Mouse (Mus musculus): Measurements from ENCODE around the gene Slc2a5.

Slc2a5 gene

GRCm38 (mm10) chr4:150102822-150103221, 16.3 kb upstream of the Slc2a5 start:
- no peak for DNase-seq (ENCODE audit: low spot score in 2 of 2)

GRCm38 (mm10) chr4:150105671-150106070, 13.4 kb upstream of the Slc2a5 start:
- no peak for DNase-seq (ENCODE audit: low spot score in 2 of 2)

DNA sequence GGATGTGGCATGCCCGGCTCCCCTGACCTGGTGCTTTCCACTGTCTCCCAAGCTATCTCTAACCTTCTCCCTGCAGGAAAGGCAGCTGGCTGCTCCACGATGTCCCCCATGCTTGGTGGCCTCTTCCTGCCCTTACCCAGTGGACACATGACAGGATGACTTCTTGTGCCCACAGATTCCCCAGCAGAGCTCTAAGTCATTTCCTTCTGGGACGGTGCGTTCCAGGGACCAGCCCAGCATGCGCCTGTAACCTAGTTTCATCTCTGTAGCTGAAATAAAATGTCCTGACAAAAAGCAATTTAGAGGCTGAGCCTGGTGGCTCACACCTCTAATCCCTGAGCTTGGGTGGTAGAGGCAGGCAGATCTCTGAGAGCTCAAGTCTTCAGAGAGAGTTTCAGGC, 12.4 kb upstream of the Slc2a5 start:
- no peak for DNase-seq (ENCODE audit: low spot score in 2 of 2)

DNA sequence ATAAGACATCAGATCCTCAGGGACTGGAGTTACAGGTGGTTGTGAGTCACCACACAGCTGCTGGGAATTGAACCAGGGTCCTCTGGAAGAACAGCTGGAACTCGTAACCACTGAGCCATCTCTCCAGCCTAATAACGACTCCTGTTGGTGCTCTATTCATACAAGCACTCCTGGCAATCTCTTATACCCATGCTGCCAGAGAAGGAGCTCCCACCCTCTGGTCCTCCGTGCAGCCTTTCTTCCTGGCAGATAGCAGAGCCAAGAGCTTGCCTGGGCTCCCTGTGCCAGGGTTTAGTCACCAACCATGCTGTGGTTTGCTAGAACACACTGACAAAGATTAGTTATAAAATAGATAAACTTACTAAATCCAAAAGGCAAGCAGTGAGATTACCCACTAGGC, 9.4 kb upstream of the Slc2a5 start:
- no peak for DNase-seq (ENCODE audit: low spot score in 2 of 2)

DNA sequence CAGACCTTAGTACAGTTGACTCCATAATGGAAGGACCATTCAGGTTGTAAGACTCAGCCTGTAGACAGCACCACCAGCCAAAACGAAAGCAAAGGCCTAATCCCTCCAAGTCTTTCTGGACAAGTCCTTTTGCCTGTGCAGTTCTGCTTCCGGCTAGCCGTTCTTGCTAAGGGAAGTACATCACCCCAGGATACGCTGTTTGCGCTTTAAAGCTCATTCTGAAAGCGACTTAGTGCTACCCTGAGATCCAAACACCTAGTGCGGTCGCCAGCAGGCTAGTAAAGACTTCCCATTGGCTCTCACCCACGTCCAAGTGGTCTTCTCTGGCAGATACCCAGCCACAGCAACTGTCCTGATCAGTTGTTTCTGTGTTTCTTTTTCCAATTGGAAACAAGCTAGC, 8.7 kb upstream of the Slc2a5 start:
- no peak for DNase-seq (ENCODE audit: low spot score in 2 of 2)

DNA sequence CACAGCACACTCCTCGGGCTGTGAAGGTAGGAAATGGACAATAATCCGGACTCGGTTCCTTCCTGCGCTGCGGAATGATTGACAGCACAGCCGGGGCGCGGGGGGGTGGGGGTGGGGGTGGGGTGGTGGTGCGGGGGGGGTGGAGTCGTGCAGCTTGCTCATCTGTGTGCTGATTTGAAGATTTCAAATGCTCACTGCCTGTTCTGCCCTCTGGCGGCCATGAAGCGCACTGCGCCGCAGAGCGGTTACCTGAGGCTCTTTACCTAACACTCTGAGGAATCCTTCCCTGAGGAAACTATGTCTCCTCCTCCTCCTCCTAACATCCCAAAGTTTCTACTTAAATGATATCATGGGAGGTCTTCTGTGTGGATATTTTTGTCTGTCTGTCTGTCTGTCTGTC, 6.2 kb upstream of the Slc2a5 start:
- DNase-seq (ENCODE audit: low spot score in 2 of 2): peak; percentile 62 to 63

DNA sequence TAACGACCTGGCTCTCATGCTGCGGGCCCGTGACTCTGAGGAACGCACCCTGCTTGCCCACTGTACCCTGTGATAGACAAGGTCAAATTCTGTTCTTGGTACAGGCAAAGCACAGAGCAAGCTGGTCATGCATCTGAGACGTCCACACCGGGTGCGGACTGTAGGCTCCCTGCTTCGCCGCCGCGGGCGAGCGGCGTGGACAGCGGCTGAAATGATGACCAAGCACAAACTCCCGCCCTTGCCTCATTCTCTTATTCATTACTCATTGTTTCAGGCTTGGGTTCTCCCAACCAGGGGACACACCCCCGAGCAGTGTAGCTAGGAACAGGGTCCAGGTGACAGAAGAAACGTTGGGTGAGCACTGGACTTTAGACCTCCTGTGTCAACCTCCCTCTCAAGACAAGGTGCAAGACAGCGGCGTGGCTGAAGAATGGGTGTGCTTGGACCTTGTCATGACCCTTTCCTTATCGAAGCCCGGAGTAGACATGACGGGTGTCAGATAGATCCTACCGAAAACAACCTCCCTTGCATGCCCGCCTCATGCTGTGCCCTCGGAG, 4.5 kb upstream of the Slc2a5 start:
- no peak for DNase-seq (ENCODE audit: low spot score in 2 of 2)

DNA sequence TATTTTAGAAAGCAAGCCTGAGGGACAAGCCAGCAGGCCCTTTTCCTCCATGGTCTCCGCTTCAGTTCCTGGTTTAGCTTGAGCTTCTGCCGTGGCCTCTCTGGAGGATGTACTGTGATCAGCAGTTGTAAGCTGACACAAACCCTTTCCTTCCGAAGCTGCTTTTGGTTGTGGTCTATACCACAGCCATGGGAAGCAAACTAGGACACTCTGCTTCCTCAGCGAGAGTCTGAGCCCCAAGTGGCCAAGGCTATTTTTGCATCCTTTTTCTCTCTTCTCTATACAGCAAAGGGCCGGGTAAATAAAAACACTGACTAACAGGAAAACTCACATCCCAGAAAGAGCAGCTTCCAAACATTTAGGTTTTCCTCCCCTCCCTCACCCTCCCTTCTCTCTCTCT, 1.8 kb upstream of the Slc2a5 start:
- DNase-seq (ENCODE audit: low spot score in 2 of 2): no peak

DNA sequence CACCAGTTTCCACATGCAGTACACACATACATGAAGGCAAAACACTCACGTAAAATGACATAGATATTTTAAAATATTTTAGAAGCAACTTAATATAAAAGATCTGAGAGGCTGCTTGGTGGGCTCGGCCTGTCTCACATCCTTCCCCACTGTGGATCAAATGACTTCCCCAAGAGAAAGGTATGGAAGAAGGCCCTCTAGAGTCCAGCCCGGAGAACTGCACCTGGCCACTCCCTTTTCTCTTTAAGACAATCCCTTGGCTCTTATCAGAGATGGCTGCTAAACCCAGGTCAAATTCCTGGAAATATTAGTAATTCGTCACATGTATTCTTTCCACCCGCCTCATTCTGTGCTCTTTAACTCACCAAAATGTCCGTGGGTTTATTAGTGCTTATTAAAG, 920 bp upstream of the Slc2a5 start:
- DNase-seq (ENCODE audit: low spot score in 2 of 2): no peak

DNA sequence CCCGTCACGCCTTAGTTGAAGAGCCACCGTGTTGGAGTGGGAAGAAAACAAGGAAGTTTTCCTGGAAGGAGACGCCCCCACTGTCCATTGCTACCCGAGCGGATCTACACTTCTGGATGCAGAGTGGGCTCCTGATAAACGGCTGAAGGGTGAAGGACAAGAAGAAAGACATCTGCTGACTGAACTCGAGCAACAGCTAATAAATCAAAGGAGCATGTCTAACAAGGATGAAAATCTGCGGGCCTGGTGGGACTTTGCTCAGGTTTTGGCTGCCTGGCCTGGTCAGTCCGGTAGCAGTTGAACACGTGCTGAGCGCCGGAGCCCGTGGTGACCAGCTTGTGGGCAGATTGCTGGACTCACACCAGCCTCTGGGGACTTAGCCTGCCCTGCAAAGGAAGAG, 557 bp downstream of the Slc2a5 start:
- no peak for DNase-seq (ENCODE audit: low spot score in 2 of 2)

GRCm38 (mm10) chr4:150120173-150120833, 1.2 kb downstream of the Slc2a5 start:
- no peak for DNase-seq (ENCODE audit: low spot score in 2 of 2)

DNA sequence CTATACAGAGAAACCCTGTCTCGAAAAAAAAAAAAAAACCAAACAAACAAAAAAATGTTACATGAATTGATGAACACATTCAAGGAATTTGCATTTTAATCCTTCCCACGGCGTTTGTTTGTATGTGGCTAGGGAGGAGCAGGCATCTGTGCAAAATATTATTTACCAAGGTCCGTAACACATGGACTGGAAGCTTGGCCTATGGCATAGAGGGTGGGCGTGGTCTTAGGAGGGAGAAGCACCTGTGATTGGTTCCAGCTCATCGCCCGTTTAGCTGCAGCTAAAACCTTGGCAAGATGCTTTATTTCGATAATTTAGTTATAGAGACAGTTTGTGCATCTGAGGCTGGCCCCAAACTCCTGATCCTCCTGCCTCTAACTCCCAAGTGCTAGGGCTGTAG, 2.3 kb downstream of the Slc2a5 start:
- DNase-seq (ENCODE audit: low spot score in 2 of 2): no peak

GRCm38 (mm10) chr4:150122476-150122875, 3.4 kb downstream of the Slc2a5 start:
- no peak for DNase-seq (ENCODE audit: low spot score in 2 of 2)

DNA sequence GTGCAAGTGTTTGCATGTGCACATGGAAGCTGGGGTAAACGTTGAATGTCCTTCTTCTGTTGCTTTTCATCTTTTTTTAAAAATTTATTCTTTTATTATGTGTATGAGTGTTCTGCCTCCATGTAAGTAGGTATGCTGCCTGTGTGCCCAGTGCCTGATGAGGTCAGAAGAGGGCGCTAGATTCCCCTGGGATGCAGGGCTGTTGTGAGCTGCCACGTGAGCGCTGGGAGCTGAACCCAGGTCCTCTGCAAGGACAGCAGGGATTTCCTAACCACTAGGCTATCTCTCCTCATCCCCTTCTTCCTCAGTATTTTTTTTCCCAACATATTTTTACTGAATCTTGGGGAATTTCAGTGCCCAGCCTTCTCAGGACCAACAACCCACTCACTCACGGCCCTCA, 7.3 kb downstream of the Slc2a5 start:
- no peak for DNase-seq (ENCODE audit: low spot score in 2 of 2)

- DNase-seq (ENCODE audit: low spot score in 2 of 2): no peak
Measured at GRCm38 (mm10) chr4:150127894-150128293, 8.8 kb downstream of the Slc2a5 start.

GRCm38 (mm10) chr4:150128571-150128970, 9.5 kb downstream of the Slc2a5 start:
- no peak for DNase-seq (ENCODE audit: low spot score in 2 of 2)

GRCm38 (mm10) chr4:150130661-150131060, 11.6 kb downstream of the Slc2a5 start:
- DNase-seq (ENCODE audit: low spot score in 2 of 2): no peak

GRCm38 (mm10) chr4:150132692-150133271, 13.7 kb downstream of the Slc2a5 start:
- DNase-seq (ENCODE audit: low spot score in 2 of 2): no peak

GRCm38 (mm10) chr4:150135254-150135653, 16.2 kb downstream of the Slc2a5 start:
- DNase-seq (ENCODE audit: low spot score in 2 of 2): no peak

GRCm38 (mm10) chr4:150136693-150137092, 17.6 kb downstream of the Slc2a5 start:
- DNase-seq (ENCODE audit: low spot score in 2 of 2): peak; percentile 29 to 59

GRCm38 (mm10) chr4:150137368-150138083, 18.4 kb downstream of the Slc2a5 start:
- no peak for DNase-seq (ENCODE audit: low spot score in 2 of 2)

DNA sequence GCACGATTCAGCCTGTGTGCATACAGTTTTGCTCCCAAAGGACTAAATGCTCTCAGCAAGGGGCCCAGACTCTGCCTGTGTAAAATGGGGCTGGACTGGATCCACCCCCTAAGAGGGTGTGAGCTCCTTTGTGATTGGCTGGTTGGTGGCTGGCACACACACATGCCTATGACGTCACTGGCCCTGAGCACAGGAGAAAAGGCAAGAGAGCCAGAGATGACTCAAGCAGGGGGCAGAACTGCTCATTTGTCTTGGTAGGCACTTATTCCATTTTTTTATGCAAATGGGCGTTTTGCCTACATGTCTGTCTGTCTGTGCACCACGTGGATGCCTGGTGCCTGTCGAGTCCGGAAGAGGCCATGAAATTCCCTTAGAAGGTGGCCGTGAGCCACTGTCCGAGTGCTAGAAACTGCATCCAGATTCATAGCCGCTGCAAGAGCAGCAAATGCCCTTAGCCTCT, 19.0 kb downstream of the Slc2a5 start:
- peak; percentile 38 to 58 for DNase-seq (ENCODE audit: low spot score in 2 of 2)

GRCm38 (mm10) chr4:150139090-150139489, 20.0 kb downstream of the Slc2a5 start:
- DNase-seq (ENCODE audit: low spot score in 2 of 2): no peak

Measured in frontal cortex, postnatal 14 days (tissue).